In the genomic region with DNA sequence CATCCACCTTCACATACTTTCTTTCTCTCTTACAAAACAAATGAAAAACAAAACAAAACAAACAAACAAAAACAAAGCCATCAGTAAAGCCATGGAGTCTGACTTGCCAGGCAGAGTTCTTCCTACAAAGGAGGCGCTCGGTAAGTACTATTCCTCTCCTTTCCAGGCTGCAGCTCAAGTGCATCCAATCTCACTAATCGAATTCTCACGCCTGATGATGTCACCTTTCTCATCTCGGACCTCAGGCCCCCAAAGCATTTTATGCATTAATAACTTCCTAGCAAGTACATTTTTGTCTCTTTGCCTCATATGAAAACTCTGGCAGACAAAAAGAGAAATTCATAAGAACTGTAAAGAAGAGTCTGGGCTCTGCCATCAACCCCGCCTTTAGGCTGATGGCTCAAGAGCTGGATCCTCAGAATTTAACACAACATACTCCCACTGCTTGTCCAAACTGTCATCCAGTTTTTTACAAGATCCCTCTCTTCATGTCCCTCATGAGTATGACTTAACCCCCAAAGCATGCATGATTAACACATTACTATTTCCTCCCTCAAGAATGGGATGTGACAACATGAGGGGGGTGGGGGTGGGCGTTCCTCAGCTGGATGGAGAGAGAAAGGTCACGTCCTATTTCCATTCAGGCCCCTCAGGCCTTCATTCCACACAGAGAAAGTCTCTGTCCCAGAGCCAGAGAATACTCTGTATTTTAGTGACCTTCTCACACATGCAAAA, we compare ENCODE assay signal across 12 mouse cellular contexts.
A peak's percentile ranks its signal among the peaks of the same experiment; 100 is the strongest.
DNase-seq lines count a peak whose midpoint lies in the region.
"Had no signal": no experiment of that assay in that cellular context is flagged by ENCODE, and none has a peak within 500 bp of the region (broad histone marks: within the 10 kb centered on the region; RNA-seq: fewer than 3 reads in every experiment).

No protein-coding gene starts in this region.

- 54% methylated on average over 8 of the region's 8 CpGs for WGBS in embryonic facial prominence, embryonic 10.5 days

- no peak overlapping the region for H3K27ac ChIP-seq in embryonic facial prominence, embryonic 10.5 days (replicated peaks)
- H3K27ac ChIP-seq: hindbrain, embryonic 12.5 days; liver, embryonic 13.5 days had no signal

- DNase-seq in embryo, embryonic 10.5 days (ENCODE audit: low spot score), result peak; percentile 59
- no peak for DNase-seq in embryo, embryonic 10 days (ENCODE audit: low spot score)
- peak; percentile 17 for DNase-seq in kidney, postnatal 14 days
- no peak for DNase-seq in kidney, adult 11 months
- peak; percentile 31 for DNase-seq in embryonic facial prominence, embryonic 10.5 days (ENCODE audit: low spot score)
- peak; percentile 24 for DNase-seq in heart, postnatal 4 days
- no peak for DNase-seq in liver
- no peak for DNase-seq in yolk sac, embryonic 10.5 days (ENCODE audit: low spot score)
- DNase-seq: cerebellum, postnatal 36 days; liver, embryonic 13.5 days; thymus, postnatal 4 days had no signal

- H3K36me3 ChIP-seq in embryonic facial prominence, embryonic 10.5 days (replicated peaks), result no peaks in the 10 kb centered on the region
- H3K36me3 ChIP-seq: hindbrain, embryonic 12.5 days; liver, embryonic 13.5 days had no signal

- H3K9me3 ChIP-seq in embryonic facial prominence, embryonic 10.5 days, result no peaks in the 10 kb centered on the region
- H3K9me3 ChIP-seq: hindbrain, embryonic 12.5 days; liver, embryonic 13.5 days had no signal

- no peak overlapping the region for H3K4me3 ChIP-seq in embryonic facial prominence, embryonic 10.5 days
- H3K4me3 ChIP-seq: hindbrain, embryonic 12.5 days; liver, embryonic 13.5 days had no signal

- H3K4me1 ChIP-seq in embryonic facial prominence, embryonic 10.5 days, result peaks cover 21% of the 10 kb centered on the region

- no peaks in the 10 kb centered on the region for H3K27me3 ChIP-seq in embryonic facial prominence, embryonic 10.5 days (replicated peaks; ENCODE audit: low read depth, poor library complexity, severe bottlenecking)
- H3K27me3 ChIP-seq: hindbrain, embryonic 12.5 days; liver, embryonic 13.5 days had no signal

Comparison
In these comparisons a context has a peak if more than half of its experiments do, and no peak if none do; other contexts are left out.
1. DNase-seq: peak in embryo, embryonic 10.5 days (single experiment), kidney, postnatal 14 days (single experiment), embryonic facial prominence, embryonic 10.5 days (single experiment) and heart, postnatal 4 days (single experiment); none in embryo, embryonic 10 days (single experiment), kidney, adult 11 months (single experiment), liver (single experiment) and yolk sac, embryonic 10.5 days (single experiment).